Mouse (Mus musculus) megakaryocyte, embryonic 14.5 days (primary cell): ENCODE results near the gene Rdh5.

Experiments used
- FLI1 ChIP-seq: IDR thresholded peaks from 2 replicates; pipeline ENCODE4 v1.6.1; 2012; ENCODE audit warnings: low read length, inconsistent platforms, mixed read lengths
- GATA1 ChIP-seq: IDR thresholded peaks from 3 replicates; pipeline ENCODE4 v1.6.1; 2012; ENCODE audit warnings: mixed read lengths, low read length, inconsistent platforms, borderline replicate concordance

DNA sequence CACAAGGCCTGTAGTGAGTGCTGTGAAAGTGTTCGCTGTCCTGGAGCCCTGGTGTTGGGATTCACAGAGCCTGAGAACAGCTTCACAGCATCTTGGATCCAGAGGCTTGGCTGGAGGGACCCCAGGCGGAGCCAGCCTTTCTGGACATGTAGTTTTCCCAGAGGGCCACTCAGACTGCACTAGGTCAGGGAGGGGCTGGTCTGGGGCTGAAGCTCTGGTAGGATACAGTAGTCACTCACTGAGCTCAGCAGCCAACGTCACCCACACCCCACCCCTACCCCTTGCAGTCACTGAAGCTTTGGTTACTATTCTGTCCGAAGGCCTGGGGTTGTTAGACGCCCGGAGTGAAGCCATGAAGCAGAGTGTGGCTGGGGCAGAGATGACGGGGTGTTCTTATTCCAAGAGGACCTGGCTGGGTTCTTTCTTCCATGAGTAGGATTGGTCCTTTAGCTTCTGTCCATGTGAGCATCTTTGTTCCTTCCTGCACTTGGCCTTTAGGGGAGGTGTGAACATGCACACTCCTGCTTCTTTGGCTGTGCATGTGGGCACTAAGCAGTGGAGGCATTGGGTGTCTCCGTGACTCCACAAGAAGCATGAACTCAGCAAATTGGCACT, 13.2 kb upstream of the Rdh5 start:
- TF ChIP-seq GATA1, result no peak
- no peak for TF ChIP-seq FLI1
